Mouse (Mus musculus): ENCODE measurements around the gene Rps6kb2. TPM values are rescaled to one million over a fixed set of nuclear protein-coding genes. Genes with fewer than 3 reads are reported as not detected.

Gene Rps6kb2
- 10 to 100 TPM; 34.4 to 42.3 TPM for total RNA-seq (2023)

DNA sequence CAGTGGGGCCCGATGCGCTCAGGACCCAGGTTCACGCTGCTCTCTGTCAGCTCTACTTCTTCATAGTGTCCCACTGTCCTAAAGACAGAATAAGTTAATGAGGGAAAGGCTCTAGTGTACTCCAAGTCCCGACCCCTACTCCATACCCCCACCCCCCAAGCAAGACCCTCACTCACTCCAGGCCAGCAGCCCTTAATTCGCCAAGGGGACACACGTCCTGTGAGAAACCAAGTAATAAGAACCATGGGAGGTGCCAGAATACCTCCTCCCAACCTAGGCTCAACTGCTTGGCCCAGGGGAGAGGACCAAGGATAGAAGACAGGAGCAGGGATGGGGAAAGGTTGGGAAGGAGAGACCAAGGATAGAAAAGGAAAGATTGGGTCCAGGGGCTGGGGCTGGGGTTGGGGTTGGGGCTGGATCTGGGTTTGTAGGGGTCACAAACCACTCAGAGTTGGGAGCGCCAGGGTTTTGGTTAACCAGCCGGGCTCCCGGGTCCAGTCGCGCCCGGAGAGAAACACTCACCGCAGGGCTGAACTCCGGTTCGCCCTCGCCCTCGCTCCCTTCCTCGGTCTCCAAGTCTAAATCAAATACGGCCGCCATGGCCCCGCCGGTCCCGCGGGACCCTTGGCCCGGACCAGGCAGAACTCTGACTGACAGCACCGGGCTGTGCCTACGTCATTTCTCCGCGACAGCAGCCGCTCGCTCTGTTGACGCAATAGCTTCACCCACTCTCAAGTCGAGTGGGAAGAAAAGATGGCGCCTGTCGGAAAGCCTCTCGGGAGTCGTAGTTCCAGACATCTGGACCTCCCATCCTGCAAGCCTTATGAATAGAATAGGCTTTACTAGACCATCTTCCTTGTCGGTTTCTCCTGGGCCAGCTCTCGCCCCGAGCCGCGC, at the start of gene Rps6kb2:
Gene Rps6kb2 (minus strand): TSS at position 709 of the 897 bp plus-strand sequence.

DNA sequence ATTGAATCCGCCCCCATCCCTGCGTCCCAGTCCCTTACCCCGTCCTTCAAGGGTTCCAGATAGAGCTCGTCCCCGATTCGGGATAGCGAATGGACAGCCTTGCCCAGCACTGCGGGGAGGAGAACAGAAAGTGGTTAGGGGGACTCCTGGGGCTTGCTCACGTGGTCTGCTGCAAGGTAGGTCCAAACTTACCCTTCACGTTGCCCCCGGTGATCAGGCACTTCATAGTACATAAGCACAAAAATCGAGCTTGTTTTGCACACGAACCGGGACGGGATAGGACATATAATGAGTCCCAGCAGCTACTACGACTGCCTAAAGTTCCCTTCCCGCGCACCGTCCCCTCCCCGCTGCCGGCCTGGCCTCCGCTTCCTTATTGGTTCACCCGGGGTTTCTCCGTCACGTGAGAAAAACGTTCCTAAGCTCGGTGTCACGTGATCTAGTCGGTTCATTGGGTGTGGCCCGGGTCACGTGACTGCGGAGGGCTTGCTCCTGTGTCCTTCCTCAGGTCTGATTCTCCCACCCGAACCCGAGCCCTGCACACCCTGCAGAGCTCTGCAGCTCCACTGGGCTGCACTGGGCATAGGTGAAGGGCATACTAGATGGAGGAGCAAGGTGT, 38.2 kb upstream of the Rps6kb2 start, which contains the start of gene Rad9a:
Gene Rad9a (minus strand): TSS at position 372 of the 619 bp plus-strand sequence.

DNA sequence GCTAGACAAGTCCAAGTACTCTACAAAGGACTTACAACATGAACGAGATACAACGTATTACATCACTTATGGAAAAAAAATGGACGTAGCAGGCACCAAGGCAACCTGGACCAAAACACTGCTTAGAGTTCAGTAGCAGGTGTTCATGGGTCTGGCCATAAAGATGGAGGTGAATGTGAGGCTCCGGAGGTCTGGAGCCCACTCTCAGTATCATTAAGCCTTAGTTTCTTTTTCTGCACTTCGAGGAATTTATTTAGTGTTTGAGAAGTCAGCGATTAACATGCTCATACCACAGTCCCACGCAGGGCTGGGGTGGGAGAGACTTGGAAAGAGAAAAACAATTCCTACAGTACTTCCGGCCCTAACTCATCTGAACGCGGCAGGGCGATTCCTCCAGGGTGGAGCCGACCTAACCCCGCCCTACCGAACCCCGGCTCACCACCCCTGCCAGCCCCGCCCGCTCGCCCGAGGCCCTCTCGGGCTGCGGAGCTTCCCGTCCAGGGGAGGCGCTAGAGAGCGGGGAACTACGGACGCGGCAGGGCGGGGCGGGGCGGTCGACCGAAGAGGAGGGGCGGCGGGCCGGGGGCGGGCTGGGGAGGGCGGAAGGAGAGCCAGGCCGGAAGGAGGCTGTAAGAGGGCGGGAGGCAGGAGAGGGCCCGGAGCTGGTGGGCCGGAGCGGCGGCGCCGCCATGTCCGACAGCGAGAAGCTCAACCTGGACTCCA, 28.5 kb upstream of the Rps6kb2 start, which contains the start of gene Ppp1ca:
Gene Ppp1ca (plus strand): TSS at position 538 of the 723 bp plus-strand sequence.

DNA sequence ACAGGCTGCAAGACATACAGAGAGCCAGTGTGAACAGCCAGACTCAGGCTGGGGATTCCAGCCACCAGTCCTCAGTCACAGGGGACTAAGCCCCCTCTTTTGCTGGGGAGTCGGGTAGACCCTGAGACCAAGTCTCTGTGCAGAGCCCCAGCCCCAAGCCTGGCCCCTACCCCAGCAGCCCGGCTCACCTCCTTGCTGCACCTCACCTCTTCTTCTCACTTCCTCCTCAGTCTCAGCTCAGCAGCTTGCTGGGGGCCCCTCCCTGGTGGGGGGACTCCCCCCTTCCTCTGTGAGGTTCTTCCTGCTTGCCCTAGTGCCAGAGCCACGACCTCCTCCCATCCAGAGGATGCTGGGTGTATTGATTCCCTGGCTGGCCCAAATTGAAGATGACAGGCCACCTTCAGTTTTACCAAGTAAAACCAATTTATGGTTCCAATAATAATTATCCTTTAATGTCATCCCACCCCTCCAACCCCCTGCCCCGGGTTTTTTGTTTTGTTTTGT, 27.7 kb upstream of the Rps6kb2 start, which contains the start of gene Tbc1d10c:
Gene Tbc1d10c (minus strand): TSS at position 454 of the 504 bp plus-strand sequence.

DNA sequence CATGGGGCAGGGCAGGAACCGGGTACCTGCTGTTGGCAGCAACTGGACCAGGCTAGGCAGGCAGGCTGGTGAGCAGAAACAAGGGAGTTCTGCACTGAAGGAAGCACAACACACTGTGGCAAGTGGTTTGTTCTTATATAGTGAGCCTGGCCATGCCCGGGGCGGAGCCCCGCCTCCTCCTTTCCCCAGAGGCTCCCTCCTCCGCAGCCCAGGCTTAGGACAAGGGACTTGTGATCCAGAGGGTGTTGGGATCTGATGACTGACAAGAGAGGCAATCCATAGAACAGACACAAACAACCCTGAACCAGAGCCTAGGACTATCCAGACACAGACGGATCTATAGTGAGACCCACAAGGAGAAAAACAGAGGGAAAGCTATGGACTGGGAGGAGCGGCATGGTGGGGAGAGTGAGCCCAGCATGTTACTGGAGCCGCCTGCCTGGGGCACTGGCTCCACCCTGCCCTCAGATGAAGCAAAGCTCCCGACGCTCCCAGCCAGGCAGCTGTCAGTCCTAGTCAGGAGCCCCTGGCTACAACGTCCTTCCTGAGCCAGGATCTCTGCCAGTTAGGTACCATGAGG, 12.3 kb upstream of the Rps6kb2 start, which contains the start of gene Carns1:
Gene Carns1 (minus strand): TSS at position 112 of the 580 bp plus-strand sequence.

DNA sequence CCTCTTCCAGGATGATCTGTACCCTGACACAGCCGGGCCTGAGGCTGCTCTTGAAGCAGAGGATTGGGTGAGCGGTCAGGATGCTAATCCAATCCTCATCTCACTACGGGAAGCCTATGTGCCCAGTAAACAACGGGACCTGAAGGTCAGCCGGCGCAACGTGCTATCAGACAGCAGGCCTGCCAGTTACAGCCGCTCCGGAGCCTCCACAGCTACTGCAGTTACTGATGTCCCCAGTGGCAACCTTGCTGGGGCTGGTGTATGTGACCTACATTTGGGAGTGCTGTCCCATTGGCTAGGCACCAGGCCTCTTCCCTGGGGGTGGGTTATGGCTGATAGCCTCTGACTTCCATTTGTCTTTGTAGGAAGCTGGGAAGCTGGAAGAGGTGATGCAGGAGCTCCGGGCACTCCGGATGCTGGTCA, 9.9 kb downstream of the Rps6kb2 start, which contains the start of gene Ptprcap:
Gene Ptprcap (plus strand): TSS at position 373 of the 423 bp plus-strand sequence.

DNA sequence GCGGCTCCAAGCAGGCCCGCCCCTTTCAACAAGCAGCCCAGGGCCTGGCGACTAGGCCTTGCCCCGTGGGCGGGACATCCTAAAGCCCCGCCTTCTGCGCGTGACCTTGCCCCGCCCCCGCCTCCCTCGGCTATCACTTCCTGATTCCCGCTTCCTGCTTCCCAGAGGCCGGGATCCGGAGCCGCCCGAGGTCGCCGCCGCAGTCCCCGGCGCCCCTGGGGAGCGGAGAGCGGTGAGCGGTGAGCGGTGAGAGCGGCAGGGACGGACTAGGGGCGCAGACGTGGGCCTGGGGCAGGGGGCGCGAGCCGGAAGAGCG, 14.7 kb downstream of the Rps6kb2 start, which contains the start of gene Coro1b:
Gene Coro1b (plus strand): TSS at position 129 of the 316 bp plus-strand sequence.

DNA sequence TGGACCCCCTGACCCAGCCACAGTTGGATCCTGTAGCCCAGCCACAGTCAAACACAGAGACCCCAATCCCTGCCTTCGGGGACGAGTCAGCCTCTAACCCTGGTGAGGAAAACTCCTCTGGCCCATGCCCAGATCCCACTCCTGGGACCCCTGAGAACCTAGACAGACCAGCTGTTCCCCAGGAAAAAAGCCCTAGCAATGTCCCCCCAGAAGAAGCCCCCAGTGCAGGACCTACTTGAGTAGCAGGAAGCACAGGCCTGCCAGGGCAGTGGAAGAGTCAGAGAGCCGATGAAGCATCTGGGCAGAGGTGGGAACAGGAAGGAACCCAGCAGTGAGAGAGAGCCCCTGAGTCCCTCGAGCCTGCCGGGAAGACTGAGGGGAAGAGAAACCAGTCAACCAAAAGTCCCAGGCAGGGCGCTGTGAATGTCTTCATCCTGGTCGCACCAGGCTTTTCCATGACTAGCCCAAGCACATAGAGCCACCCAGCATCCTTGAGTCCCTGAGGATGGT, 19.3 kb downstream of the Rps6kb2 start, which contains the start of gene Cabp4:
Gene Cabp4 (minus strand): TSS at position 275 of the 510 bp plus-strand sequence.

DNA sequence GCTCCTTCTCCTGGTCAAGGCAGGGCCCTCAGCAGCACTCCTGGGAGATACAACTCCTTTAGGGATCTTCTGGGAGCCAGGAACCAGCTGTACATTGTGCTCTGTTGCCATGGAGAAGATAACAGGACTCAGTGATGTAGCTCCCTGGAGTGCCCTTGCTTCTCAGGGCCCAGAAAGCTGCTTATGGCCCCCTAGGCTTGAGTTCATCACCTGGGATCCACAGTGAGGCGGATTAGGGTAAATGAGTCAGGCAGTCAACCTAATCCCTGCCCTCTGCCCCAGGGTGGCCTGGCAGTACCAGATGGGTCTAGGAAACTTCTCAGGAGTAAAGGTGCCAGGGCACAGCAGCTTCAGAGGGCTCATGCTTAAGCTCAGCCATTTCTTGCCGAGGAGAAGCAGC, 23.7 kb downstream of the Rps6kb2 start, which contains the start of gene Gpr152:
Gene Gpr152 (plus strand): TSS at position 342 of the 400 bp plus-strand sequence.

DNA sequence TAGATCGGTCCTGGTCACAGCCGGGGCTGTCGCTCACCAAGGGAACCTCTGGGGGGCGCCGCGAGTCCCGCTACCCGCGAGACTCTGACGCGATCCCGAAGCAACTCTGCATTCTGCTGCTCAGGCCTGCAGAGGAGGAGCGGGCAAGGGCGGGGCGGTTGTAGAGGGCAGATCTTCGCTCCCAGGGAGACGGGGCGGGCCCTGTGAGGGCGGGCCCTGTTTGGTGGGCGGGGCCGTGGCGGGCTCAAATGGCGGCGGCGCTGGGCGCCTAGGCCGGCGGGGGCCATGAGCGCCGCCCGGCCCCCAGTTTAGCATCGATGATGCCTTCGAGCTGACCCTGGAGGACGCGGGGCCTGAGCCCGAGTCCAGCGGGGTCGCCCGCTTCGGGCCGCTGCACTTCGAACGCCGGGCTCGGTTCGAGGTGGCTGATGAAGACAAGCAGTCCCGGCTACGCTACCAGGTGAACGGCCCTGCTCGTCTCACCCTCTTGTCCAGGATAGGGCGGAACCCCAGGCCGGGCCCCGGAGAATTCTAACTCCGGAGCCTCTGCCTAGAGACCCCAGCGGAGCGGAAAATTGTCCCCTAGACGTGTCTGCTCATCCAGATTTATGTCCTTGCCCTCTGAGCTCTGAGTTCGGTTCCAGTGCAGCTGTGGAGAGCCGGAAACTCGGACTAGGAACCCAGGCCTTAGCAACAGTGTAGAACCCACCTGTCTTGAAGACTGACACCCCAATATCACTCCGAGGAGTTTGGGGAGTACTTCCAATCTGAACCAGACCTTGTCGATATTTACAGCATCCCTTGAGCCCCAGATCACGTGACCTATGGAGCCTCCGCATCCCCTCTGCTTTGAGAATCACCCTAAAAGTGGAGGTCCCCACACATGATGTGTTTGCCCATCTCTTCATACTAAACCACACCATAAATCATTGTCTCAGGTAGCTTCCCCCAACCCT, 37.1 kb downstream of the Rps6kb2 start, which contains the start of gene Aip:
Gene Aip (minus strand): TSS at position 118 of the 956 bp plus-strand sequence.

Other genes with a start within 250 kb of the Rps6kb2 start
- 100 to 1,000 TPM; 143 to 153 TPM for gene Aldh3b1, start 233.5 kb downstream of the Rps6kb2 start, total RNA-seq (2023)
- 100 to 1,000 TPM; 236 to 316 TPM for gene Unc93b1, start 228.2 kb downstream of the Rps6kb2 start, total RNA-seq (2023)
- 10 to 100 TPM in 1 of 2 experiments, 1 to 10 TPM in 1; 9.9 to 11.1 TPM for gene Aldh3b3, start 204.7 kb downstream of the Rps6kb2 start, total RNA-seq (2023)
- 10 to 100 TPM; 12.6 to 14.7 TPM for gene Aldh3b2, start 191.0 kb downstream of the Rps6kb2 start, total RNA-seq (2023)
- gene Acy3, start 176.8 kb downstream of the Rps6kb2 start, total RNA-seq (2023): under 1 TPM; 0.53 to 0.88 TPM
- not detected for gene Tbx10, start 170.6 kb downstream of the Rps6kb2 start, total RNA-seq (2023)
- 1 to 10 TPM; 4.7 to 4.8 TPM for gene Nudt8, start 162.8 kb downstream of the Rps6kb2 start, total RNA-seq (2023)
- gene Gm49405, start 162.7 kb downstream of the Rps6kb2 start, total RNA-seq (2023): 1 to 10 TPM in 1 of 2 experiments, under 1 TPM in 1; 0.33 to 1.0 TPM
- gene Doc2g, start 160.0 kb downstream of the Rps6kb2 start, total RNA-seq (2023): under 1 TPM; 0.57 to 0.73 TPM
- 10 to 100 TPM; 68.4 to 70.8 TPM for gene Ndufv1, start 150.5 kb downstream of the Rps6kb2 start, total RNA-seq (2023)
- 10 to 100 TPM; 63.6 to 65.3 TPM for gene Gstp1, start 125.4 kb downstream of the Rps6kb2 start, total RNA-seq (2023)
- gene Gstp2, start 117.3 kb downstream of the Rps6kb2 start, total RNA-seq (2023): 1 to 10 TPM; 8.2 to 9.4 TPM
- gene Gstp3, start 103.8 kb downstream of the Rps6kb2 start, total RNA-seq (2023): 1 to 10 TPM; 6.6 to 7.7 TPM
- gene Cabp2, start 81.8 kb downstream of the Rps6kb2 start, total RNA-seq (2023): not detected
- 100 to 1,000 TPM; 228 to 257 TPM for gene Cdk2ap2, start 66.2 kb downstream of the Rps6kb2 start, total RNA-seq (2023)
- gene Pitpnm1, start 63.4 kb downstream of the Rps6kb2 start, total RNA-seq (2023): 100 to 1,000 TPM; 185 to 192 TPM
- gene Aip, start 37.5 kb downstream of the Rps6kb2 start, total RNA-seq (2023): 100 to 1,000 TPM; 108 TPM
- gene Gpr152, start 23.6 kb downstream of the Rps6kb2 start, total RNA-seq (2023): under 1 TPM in 1 of 2 experiments, not detected in 1; 0.13 TPM
- gene Cabp4, start 19.3 kb downstream of the Rps6kb2 start, total RNA-seq (2023): under 1 TPM; 0.67 to 0.82 TPM
- 100 to 1,000 TPM; 188 to 219 TPM for gene Coro1b, start 14.7 kb downstream of the Rps6kb2 start, total RNA-seq (2023)
- 10 to 100 TPM; 13.8 to 18.6 TPM for gene Ptprcap, start 9.8 kb downstream of the Rps6kb2 start, total RNA-seq (2023)
- gene Carns1, start 12.1 kb upstream of the Rps6kb2 start, total RNA-seq (2023): 10 to 100 TPM; 34.4 to 34.6 TPM
- 100 to 1,000 TPM; 126 to 134 TPM for gene Tbc1d10c, start 27.9 kb upstream of the Rps6kb2 start, total RNA-seq (2023)
- 100 to 1,000 TPM; 433 to 455 TPM for gene Ppp1ca, start 28.7 kb upstream of the Rps6kb2 start, total RNA-seq (2023)
- 10 to 100 TPM; 28.4 to 29.8 TPM for gene Rad9a, start 38.3 kb upstream of the Rps6kb2 start, total RNA-seq (2023)
- gene Clcf1, start 50.9 kb upstream of the Rps6kb2 start, total RNA-seq (2023): 1 to 10 TPM; 2.5 to 4.2 TPM
- gene AC109138.7, start 51.0 kb upstream of the Rps6kb2 start, total RNA-seq (2023): not detected
- gene Pold4, start 68.5 kb upstream of the Rps6kb2 start, total RNA-seq (2023): 10 to 100 TPM; 53.1 to 57.3 TPM
- 10 to 100 TPM; 28.7 to 35.5 TPM for gene Ssh3, start 105.8 kb upstream of the Rps6kb2 start, total RNA-seq (2023)
- gene Ankrd13d, start 119.8 kb upstream of the Rps6kb2 start, total RNA-seq (2023): 10 to 100 TPM; 33.9 to 37.4 TPM
- gene Grk2, start 142.9 kb upstream of the Rps6kb2 start, total RNA-seq (2023): 100 to 1,000 TPM; 428 to 445 TPM
- gene Kdm2a, start 234.9 kb upstream of the Rps6kb2 start, total RNA-seq (2023): 100 to 1,000 TPM in 1 of 2 experiments, 10 to 100 TPM in 1; 98.8 to 114 TPM

Data from neutrophil, adult 59 days (primary cell).